Mouse (Mus musculus) kidney, embryonic 16.5 days (tissue): ENCODE data around the gene Ppfia2. TPM values are rescaled to one million over a fixed set of nuclear protein-coding genes. Genes with fewer than 3 reads are reported as not detected.

Experiments used
- ATAC-seq: fragments of 200-750 bp; cut with Nextera tagmentation; 2 replicates; pipeline ENCODE4 v1.8.0; 2017; ENCODE audit warnings: moderate TSS enrichment; ENCODE audit not compliant: low FRiP score, low TSS enrichment
- H3K27ac ChIP-seq: fragments of 300-500 bp; sonication (generic); 2 replicates; pipeline ENCODE4 v1.5.1; 2014; ENCODE audit warnings: low read length
- H3K27me3 ChIP-seq: fragments of 300-500 bp; sonication (generic); 2 replicates; pipeline ENCODE4 v1.6.1; 2014; ENCODE audit warnings: low read length, control low read depth, mixed read lengths; ENCODE audit not compliant: insufficient read depth
- H3K36me3 ChIP-seq: fragments of 300-500 bp; sonication (generic); 2 replicates; pipeline ENCODE4 v1.6.1; 2014; ENCODE audit warnings: low read length, control low read depth, mixed read lengths; ENCODE audit not compliant: insufficient read depth
- H3K4me1 ChIP-seq: fragments of 300-500 bp; sonication (generic); 2 replicates; pipeline ENCODE4 v1.6.1; 2014; ENCODE audit warnings: low read length, control low read depth, mixed read lengths; ENCODE audit not compliant: insufficient read depth
- H3K4me2 ChIP-seq: fragments of 300-500 bp; sonication (generic); replicated peaks from 2 replicates; pipeline ENCODE4 v1.6.1; 2014; ENCODE audit warnings: low read depth, low read length
- H3K4me3 ChIP-seq: fragments of 300-500 bp; sonication (generic); 2 replicates; pipeline ENCODE4 v1.5.1; 2014; ENCODE audit warnings: mild to moderate bottlenecking, low read length
- H3K9ac ChIP-seq: fragments of 300-500 bp; sonication (generic); replicated peaks from 2 replicates; pipeline ENCODE4 v1.6.1; 2014; ENCODE audit warnings: low read length
- H3K9me3 ChIP-seq: fragments of 300-500 bp; sonication (generic); 2 replicates; pipeline ENCODE4 v1.6.1; 2016; ENCODE audit warnings: low read length, control low read depth
- WGBS: fragments of 180-500 bp; shearing (Covaris S2); extraction: QIAGEN DNeasy Blood & Tissue Kit; methylation state at CpG from one replicate; pipeline ENCODE4 v1.1.7; 2014; 5-methylcytosine and 5-hydroxymethylcytosine counted together
- polyA plus RNA-seq: library from polyadenylated mRNA; unstranded; fragments of >200 nt; fragmentation: Nextera tagmentation; extraction: Ambion mirVana; gene quantifications from 2 replicates; pipeline ENCODE4 v1.2.1, GENCODE M21; 2015

Gene Ppfia2
- polyA plus RNA-seq = 0.30 and 0.42 TPM in 2 replicates

DNA sequence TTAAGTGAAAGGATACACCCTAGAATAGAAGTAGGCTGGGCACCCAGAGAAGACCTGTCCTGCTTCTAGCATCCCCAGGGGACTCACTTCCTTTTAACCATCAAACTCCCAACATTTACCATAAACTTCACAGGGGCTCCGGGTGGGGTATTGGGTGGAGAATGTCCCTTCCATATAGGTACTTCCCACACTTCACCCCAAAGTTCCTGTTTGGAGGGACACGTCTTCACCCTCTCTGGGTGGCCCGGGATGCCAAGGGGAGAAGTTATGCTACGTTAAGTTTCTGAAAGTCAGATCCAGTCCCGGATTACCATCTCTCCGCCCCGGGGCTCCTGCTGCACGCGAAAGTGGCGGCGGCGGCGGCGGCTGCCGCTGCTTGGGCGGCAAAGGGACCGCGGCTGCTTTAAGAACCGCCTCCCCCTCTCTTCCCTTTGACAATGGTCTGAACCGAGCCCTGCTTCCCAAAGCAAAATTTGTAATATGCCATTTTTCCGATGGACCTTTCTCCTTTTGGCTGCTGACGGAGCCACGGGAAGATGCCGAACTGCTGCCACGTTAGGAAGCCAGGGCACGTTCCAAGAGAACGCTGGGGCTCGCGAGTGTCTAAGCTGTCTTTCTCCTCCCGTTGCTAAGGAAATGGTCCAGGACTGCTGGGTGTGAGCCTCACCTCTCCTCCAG lies at the start of gene Ppfia2:
Gene Ppfia2 (plus strand): TSS at position 485 of the 678 bp plus-strand sequence.
- Histone ChIP-seq H3K27ac (no peak within 1 kb of the TSS), H3K9ac (peak within 1 kb of the TSS; percentile 37; the same call in 1 of the 2 replicates), H3K9me3 (no peaks in the 10 kb centered on the region), H3K4me3 (peak within 1 kb of the TSS; percentile 56), H3K4me1 (no peaks in the 10 kb centered on the region), H3K4me2 (peak within 1 kb of the TSS; percentile 78), H3K36me3 (no peaks in the 10 kb centered on the region), H3K27me3 (peaks cover 30% of the 10 kb centered on the region)
- WGBS = under 1% methylated on average over 30 of the region's 30 CpGs
- peak; percentile 75 for ATAC-seq

DNA sequence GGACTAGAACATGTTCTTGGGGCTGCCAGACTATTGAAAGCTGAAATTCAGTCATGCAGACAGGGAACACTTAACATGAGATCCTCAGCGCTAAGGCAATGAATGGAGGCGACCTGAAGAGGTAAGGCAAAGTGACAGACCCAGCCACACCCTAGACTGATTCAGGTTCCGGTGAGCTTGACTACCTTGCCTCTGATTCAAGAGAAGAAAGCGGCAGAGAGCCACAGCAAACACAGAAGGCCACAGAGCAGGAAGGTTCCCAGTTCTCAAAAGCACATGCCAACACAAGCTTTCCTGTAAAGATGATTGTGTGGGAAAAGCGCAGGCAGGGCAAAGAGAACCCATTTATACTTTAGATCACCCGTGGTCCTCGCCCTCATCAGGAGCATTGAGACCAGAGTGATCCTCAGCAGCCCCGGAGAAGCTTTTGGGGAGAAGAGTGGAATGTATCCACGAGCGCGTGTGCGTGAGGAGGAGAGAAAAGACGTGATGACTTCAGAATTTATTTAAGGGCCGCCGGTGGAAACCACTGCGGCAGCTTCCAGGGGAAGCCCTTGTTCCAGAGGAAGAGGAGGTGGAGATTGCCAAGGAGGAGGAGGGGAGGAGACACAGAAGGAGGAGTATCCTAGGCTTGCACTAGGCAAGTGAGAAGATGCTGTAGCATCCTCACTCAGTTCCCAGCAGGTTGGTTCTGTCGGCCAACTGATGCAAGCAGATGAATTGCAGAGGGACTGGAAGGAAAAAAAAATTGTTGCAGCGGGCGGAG lies 1.0 kb upstream of the Ppfia2 start:
- Histone ChIP-seq H3K9ac (no peak overlapping the region), H3K4me2 (peak overlapping the region; percentile 78), H3K9me3 (no peaks in the 10 kb centered on the region), H3K27ac (no peak overlapping the region), H3K4me1 (no peaks in the 10 kb centered on the region), H3K4me3 (peak overlapping the region; percentile 56), H3K36me3 (no peaks in the 10 kb centered on the region), H3K27me3 (peaks cover 30% of the 10 kb centered on the region)
- WGBS = 3% methylated on average over 19 of the region's 19 CpGs
- ATAC-seq = peak; percentile 56; the same call in 1 of the 2 replicates

DNA sequence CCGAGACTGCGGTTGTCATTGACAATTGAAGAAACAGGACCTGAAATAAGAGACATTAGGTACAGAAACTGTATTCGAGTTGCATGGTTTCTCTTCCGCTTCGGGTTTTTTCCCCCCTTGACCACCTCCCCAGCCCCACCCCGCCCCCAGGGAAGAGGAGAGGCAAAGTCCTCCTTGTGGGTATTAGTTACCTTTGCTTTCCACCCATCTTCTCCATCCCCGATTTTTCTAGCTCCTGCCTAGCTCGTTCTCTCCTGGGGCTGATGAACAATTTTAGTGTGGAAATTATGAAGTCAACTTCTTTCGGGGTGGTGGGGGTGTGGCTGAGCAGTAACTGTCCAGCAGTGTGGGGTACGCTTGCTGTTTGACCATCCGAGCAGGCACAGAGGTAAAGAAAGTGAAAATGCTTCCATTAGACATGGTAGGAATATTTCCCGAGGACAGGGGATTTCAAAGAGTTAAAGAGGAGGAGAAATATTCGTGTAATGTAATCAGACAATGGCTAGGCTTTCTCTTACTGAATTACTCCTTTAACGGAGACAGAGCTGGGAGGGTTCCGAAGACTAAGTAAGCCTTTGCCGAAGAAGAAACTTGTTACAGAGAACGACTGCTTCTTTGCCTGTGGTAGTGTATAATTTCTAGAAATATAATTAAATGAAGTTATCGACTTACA lies 530 bp downstream of the Ppfia2 start:
- peak overlapping the region; percentile 56 for H3K4me3 ChIP-seq
- peak overlapping the region; percentile 78 for H3K4me2 ChIP-seq
- H3K9me3 ChIP-seq = no peaks in the 10 kb centered on the region
- no peaks in the 10 kb centered on the region for H3K36me3 ChIP-seq
- 0 out of 2 replicates have a peak, but pooled peaks have one; percentile 15 for ATAC-seq
- H3K27me3 ChIP-seq = peaks cover 30% of the 10 kb centered on the region
- H3K27ac ChIP-seq = no peak overlapping the region
- 0 out of 2 replicates have a peak overlapping the region, but pooled peaks have one; percentile 37 for H3K9ac ChIP-seq
- no peaks in the 10 kb centered on the region for H3K4me1 ChIP-seq
- 9% methylated on average over 18 of the region's 18 CpGs for WGBS

DNA sequence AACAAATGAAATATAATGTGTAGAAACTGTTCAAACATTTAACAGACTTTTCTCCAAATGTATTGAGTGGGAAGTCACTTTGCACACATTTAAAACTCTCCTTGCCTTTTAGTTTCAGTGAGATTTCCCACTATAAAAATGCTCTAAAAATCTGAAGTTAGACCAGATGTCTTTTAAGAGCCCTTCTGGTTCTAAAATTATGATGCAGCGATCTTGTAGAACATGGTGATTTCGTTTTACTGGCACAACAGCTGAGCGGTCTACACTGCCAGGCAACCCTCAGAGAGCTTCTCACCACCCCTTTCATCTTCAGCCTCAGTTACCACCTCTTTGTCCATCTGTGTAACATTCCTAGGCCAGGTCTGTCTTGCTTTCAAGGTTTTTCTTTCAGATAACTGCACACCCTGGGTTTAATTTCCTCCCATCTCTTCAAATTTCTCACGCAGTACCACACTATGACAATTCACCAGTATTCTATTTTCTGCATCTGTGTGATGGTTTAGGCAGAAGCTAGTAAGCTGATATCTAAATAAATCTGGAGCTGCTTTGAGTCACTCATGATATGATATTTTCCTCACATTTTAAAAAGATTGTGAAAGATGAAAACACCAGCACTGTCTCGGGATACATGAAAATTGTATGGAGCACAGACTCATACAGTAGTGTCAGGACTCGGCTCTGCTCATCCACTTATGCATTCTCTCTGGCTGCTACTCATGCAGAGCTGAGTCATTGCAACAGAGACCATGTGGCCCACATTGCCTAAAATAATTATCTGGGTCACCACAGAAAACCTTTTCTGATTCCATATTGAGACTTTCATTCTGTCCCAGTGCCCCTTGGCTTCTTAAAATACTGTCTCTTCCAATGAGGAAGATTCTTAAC lies 39.4 kb downstream of the Ppfia2 start:
- H3K27ac ChIP-seq = no peak overlapping the region
- no peak for ATAC-seq
- no peaks in the 10 kb centered on the region for H3K9me3 ChIP-seq
- no peak overlapping the region for H3K4me3 ChIP-seq
- H3K36me3 ChIP-seq = no peaks in the 10 kb centered on the region
- no peaks in the 10 kb centered on the region for H3K4me1 ChIP-seq
- no peak overlapping the region for H3K4me2 ChIP-seq
- no peak overlapping the region for H3K9ac ChIP-seq
- 81% methylated on average over 6 of the region's 6 CpGs for WGBS
- no peaks in the 10 kb centered on the region for H3K27me3 ChIP-seq

DNA sequence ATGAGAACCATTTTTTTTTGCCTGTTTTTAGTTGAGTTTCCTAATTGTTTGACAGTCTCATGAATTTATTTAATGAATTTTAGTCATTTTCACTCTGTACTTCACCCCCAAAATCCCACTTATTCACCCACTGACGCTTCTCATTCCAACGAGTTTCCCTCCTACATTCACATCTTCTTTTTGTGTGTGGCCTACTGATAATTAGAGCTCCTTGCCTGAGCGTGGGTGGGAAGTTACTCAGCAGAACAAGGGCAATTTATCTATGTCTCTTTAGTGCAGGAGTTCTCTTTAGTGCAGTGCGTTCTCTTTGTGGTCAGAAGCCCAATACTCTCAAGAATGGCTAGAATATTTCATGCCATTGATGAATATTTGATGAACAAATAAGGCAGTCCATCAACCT lies 95.9 kb downstream of the Ppfia2 start:
- WGBS = 36% methylated on average over 4 of the region's 4 CpGs
- Histone ChIP-seq H3K4me2 (no peak overlapping the region), H3K27me3 (no peaks in the 10 kb centered on the region), H3K9ac (no peak overlapping the region), H3K36me3 (no peaks in the 10 kb centered on the region), H3K4me1 (no peaks in the 10 kb centered on the region), H3K9me3 (no peaks in the 10 kb centered on the region), H3K4me3 (no peak overlapping the region), H3K27ac (no peak overlapping the region)
- ATAC-seq = no peak

DNA sequence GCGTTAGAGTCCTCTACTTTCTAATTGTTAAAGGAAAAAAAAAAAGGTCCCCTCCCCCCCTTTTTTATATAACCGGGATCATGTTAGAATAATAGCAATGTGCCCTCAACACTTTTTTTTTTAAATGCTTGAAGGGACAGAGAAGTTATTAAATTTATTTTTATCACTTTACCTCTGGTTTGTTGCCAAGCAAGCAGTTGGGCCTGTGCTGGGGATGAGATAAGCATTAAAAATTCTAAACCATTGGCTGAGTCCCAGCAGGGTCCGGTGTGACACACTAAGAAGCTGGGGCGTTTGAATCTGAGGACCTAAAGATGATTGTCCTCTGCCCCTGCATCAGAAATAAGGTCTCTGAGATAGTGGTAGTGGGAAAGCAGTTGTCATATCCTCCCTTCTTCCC lies 114.9 kb downstream of the Ppfia2 start:
- no peak overlapping the region for H3K4me2 ChIP-seq
- WGBS = 71% methylated on average over 4 of the region's 4 CpGs
- ATAC-seq = no peak
- no peak overlapping the region for H3K27ac ChIP-seq
- no peaks in the 10 kb centered on the region for H3K9me3 ChIP-seq
- no peaks in the 10 kb centered on the region for H3K27me3 ChIP-seq
- H3K36me3 ChIP-seq = no peaks in the 10 kb centered on the region
- no peak overlapping the region for H3K4me3 ChIP-seq
- no peaks in the 10 kb centered on the region for H3K4me1 ChIP-seq
- H3K9ac ChIP-seq = no peak overlapping the region

DNA sequence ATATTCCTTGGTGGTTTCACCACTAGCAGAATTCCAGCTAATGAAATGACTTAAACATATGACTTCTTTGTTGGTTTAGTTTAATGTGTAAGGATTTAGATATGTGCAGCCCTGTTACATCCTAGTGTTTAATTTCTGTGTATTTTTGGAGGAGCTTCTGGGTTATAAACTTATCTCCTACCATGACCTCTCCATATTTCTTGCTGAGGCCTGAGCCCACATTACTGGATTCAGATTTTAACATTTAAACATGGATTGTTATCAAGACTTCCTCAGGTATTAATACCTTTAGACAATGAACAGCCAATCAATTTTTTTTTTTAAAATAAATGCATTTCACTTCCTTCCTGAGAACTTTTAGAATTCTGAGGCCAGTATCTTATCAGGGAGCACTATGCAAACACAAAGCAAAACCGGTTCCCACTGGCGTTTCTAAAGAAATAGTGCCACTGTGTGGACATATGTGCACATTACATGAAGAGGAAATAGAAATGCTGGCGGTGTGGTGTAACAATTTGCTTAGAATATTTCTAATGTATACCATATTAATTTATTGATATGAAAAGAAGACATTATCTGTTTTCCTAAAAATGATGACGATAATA lies 115.4 kb downstream of the Ppfia2 start:
- no peak overlapping the region for H3K27ac ChIP-seq
- no peak overlapping the region for H3K4me3 ChIP-seq
- H3K9ac ChIP-seq = no peak overlapping the region
- H3K9me3 ChIP-seq = no peaks in the 10 kb centered on the region
- H3K36me3 ChIP-seq = no peaks in the 10 kb centered on the region
- no peaks in the 10 kb centered on the region for H3K27me3 ChIP-seq
- H3K4me2 ChIP-seq = no peak overlapping the region
- 4% methylated on average over 4 of the region's 4 CpGs for WGBS
- H3K4me1 ChIP-seq = no peaks in the 10 kb centered on the region
- peak; percentile 73; the same call in 1 of the 2 replicates for ATAC-seq

DNA sequence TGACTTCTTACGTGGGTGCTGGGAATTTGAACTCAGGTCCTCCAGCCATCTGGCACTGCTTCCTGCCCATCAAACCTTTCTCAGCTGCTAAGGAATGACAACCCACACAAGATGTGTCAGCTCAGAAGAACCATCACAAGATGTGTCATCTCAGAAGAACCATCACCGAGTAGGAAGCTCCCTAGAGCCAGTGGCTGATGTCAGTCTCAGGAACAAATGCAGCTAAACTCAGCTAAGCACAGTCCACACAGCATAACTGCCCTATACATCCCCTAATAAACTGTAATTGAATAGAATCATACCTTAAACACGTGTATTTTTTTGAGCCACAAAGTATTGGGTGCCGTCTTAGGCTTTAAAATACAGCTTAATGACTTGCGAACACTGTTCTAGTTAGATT lies 117.7 kb downstream of the Ppfia2 start:
- Histone ChIP-seq H3K4me1 (no peaks in the 10 kb centered on the region), H3K9ac (no peak overlapping the region), H3K27me3 (no peaks in the 10 kb centered on the region), H3K36me3 (no peaks in the 10 kb centered on the region), H3K4me3 (no peak overlapping the region), H3K4me2 (no peak overlapping the region), H3K27ac (no peak overlapping the region), H3K9me3 (no peaks in the 10 kb centered on the region)
- WGBS = 67% methylated on average over 5 of the region's 5 CpGs
- ATAC-seq = no peak

DNA sequence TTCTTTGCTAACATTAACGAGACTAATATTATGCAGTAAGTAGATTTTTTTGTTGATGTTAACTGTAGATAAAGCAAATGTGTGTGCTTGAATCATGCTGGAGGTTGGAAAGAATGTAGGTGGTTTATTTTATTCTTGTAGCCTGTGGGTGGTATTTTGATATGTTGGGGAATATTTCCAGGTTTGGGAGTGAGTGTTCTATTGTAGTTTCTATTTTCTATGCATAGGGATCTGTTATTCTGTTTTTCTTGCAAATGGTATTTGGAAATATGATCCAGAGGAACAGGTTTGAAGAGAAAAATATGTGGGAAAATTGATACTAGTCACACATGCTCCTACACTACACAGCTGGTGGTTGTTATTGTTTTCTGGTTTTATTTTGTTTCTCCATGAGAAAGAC lies 120.8 kb downstream of the Ppfia2 start:
- no peak overlapping the region for H3K27ac ChIP-seq
- no peaks in the 10 kb centered on the region for H3K4me1 ChIP-seq
- H3K27me3 ChIP-seq = no peaks in the 10 kb centered on the region
- no peaks in the 10 kb centered on the region for H3K9me3 ChIP-seq
- H3K4me2 ChIP-seq = no peak overlapping the region
- WGBS = 70% methylated on average over 1 of the region's 1 CpGs
- no peak overlapping the region for H3K9ac ChIP-seq
- ATAC-seq = no peak
- H3K36me3 ChIP-seq = no peaks in the 10 kb centered on the region
- H3K4me3 ChIP-seq = no peak overlapping the region
